Mouse (Mus musculus) heart, adult 2 months (tissue): ENCODE results near the gene Ushbp1. TPM values are rescaled to one million over a fixed set of nuclear protein-coding genes. Genes with fewer than 3 reads are reported as not detected.

Experiments used
- DNase-seq, 2 experiments: peaks; one replicate each; pipeline ENCODE4 v3.0.0; 2021
- H3K27ac ChIP-seq: fragments of 200-600 bp; 2 replicates; pipeline ENCODE4 v1.8.1; 2022
- H3K27me3 ChIP-seq: fragments of 200-500 bp; 2 replicates; pipeline ENCODE4 v1.6.1; 2012; ENCODE audit warnings: mild to moderate bottlenecking, low read length, inconsistent platforms, mixed read lengths; ENCODE audit not compliant: control insufficient read depth, insufficient read depth
- H3K36me3 ChIP-seq: fragments of 200-500 bp; 2 replicates; pipeline ENCODE4 v1.6.1; 2012; ENCODE audit warnings: low read length, inconsistent platforms; ENCODE audit not compliant: control insufficient read depth, insufficient read depth
- H3K4me1 ChIP-seq: fragments of 200-500 bp; 2 replicates; pipeline ENCODE4 v1.6.1; 2011; ENCODE audit warnings: low read length; ENCODE audit not compliant: control insufficient read depth, insufficient read depth
- H3K4me3 ChIP-seq: fragments of 200-600 bp; 2 replicates; pipeline ENCODE4 v1.8.1; 2022
- H3K79me2 ChIP-seq: fragments of 200-500 bp; replicated peaks from 2 replicates; pipeline ENCODE4 v1.6.1; 2012; ENCODE audit warnings: mild to moderate bottlenecking, inconsistent platforms, low read length, moderate library complexity, mixed read lengths; ENCODE audit not compliant: control insufficient read depth, insufficient read depth
- H3K9ac ChIP-seq: fragments of 200-500 bp; 2 replicates; pipeline ENCODE4 v1.6.1; 2012; ENCODE audit warnings: low read depth, mild to moderate bottlenecking, control low read depth, inconsistent platforms, low read length, mixed read lengths
- CTCF ChIP-seq: fragments of 200-600 bp; IDR thresholded peaks from 2 replicates; pipeline ENCODE4 v1.8.1; 2022; ENCODE audit warnings: antibody characterized with exemption, mild to moderate bottlenecking, moderate library complexity
- EP300 ChIP-seq: fragments of 200-500 bp; IDR thresholded peaks from 2 replicates; pipeline ENCODE4 v1.6.1; 2011; ENCODE audit warnings: low read depth, low read length, control low read depth; ENCODE audit not compliant: insufficient read depth
- POLR2A ChIP-seq: fragments of 200-500 bp; IDR thresholded peaks from 2 replicates; pipeline ENCODE4 v1.6.1; 2011; ENCODE audit warnings: mild to moderate bottlenecking, low read depth, low read length, control low read depth; ENCODE audit not compliant: insufficient read depth
- WGBS: fragments of 180-500 bp; shearing (Covaris S2); methylation state at CpG from one replicate; pipeline ENCODE4 v1.1.7; 2018; 5-methylcytosine and 5-hydroxymethylcytosine counted together
- intact Hi-C: fragments of 180-260 bp; cut with DNase I; formaldehyde crosslinking; loops from one replicate; pipeline ENCODE4 v1.15.1; 2025
- polyA plus RNA-seq: library from polyadenylated mRNA; depleted of rRNA; stranded (reverse); fragments of >200 nt; gene quantifications from 2 replicates; pipeline ENCODE4 v1.2.3, GENCODE M21; 2012
- total RNA-seq, 2 experiments: library from RNA; stranded (reverse); gene quantifications; 2 replicates each; pipeline ENCODE4 v1.2.3; 2021

The Ushbp1 gene
- total and polyA plus RNA-seq, 3 experiments = 22.9 to 71.7 (median 23.9) TPM

- no peaks in the 10 kb centered on the region for H3K36me3 ChIP-seq
- no peaks in the 10 kb centered on the region; the same call in 1 of the 2 replicates for H3K79me2 ChIP-seq
- H3K4me1 ChIP-seq = peaks cover 5% of the 10 kb centered on the region
- H3K9ac ChIP-seq = no peak overlapping the region
- H3K27ac ChIP-seq = no peak overlapping the region
- peak in 1 of 2 experiments; percentile 5 for DNase-seq
- intact Hi-C loops = no loop called here
- WGBS = 94% methylated on average over 2 of the region's 2 CpGs
- TF ChIP-seq CTCF = no peak
- TF ChIP-seq POLR2A = no peak
- no peak for TF ChIP-seq EP300
- no peak overlapping the region for H3K4me3 ChIP-seq
- H3K27me3 ChIP-seq = no peaks in the 10 kb centered on the region
Observed at GRCm38 (mm10) chr8:71391696-71392095, 3.9 kb downstream of the Ushbp1 start.

- H3K79me2 ChIP-seq = no peaks in the 10 kb centered on the region
- H3K4me3 ChIP-seq = no peak overlapping the region
- intact Hi-C loops = no loop called here
- 31% methylated on average over 1 of the region's 1 CpGs for WGBS
- no peaks in the 10 kb centered on the region for H3K36me3 ChIP-seq
- H3K4me1 ChIP-seq = peaks cover 4% of the 10 kb centered on the region
- peak in 1 of 2 experiments; percentile 57 for DNase-seq
- no peak overlapping the region for H3K9ac ChIP-seq
- peak overlapping the region; percentile 66 for H3K27ac ChIP-seq
- TF ChIP-seq EP300 = 0 out of 2 replicates have a peak, but pooled peaks have one; percentile 54
- TF ChIP-seq POLR2A = peak; percentile 33; the same call in 1 of the 2 replicates
- TF ChIP-seq CTCF = no peak
- H3K27me3 ChIP-seq = no peaks in the 10 kb centered on the region
Observed at GRCm38 (mm10) chr8:71388267-71388666, 7.3 kb downstream of the Ushbp1 start.

- Histone ChIP-seq H3K9ac (no peak overlapping the region), H3K4me1 (peaks cover 7% of the 10 kb centered on the region), H3K4me3 (no peak overlapping the region), H3K36me3 (no peaks in the 10 kb centered on the region), H3K79me2 (peaks cover 4% of the 10 kb centered on the region; the same call in 1 of the 2 replicates), H3K27me3 (no peaks in the 10 kb centered on the region), H3K27ac (no peak overlapping the region)
- no peak for DNase-seq
- intact Hi-C loops = no loop called here
- 77% methylated on average over 12 of the region's 12 CpGs for WGBS
- TF ChIP-seq CTCF (peak; percentile 43), POLR2A (no peak)
Observed at GRCm38 (mm10) chr8:71385212-71385835, 10.3 kb downstream of the Ushbp1 start.

GRCm38 (mm10) chr8:71383860-71384259 lies 11.7 kb downstream of the Ushbp1 start:
- no peaks in the 10 kb centered on the region for H3K36me3 ChIP-seq
- WGBS = 55% methylated on average over 3 of the region's 3 CpGs
- no peak overlapping the region for H3K4me3 ChIP-seq
- no peaks in the 10 kb centered on the region for H3K27me3 ChIP-seq
- DNase-seq = no peak
- peaks cover 4% of the 10 kb centered on the region; the same call in 1 of the 2 replicates for H3K79me2 ChIP-seq
- H3K4me1 ChIP-seq = peaks cover 7% of the 10 kb centered on the region
- intact Hi-C loops = loop anchor here (1.0 to 5.0 kb wide), 2 partner anchors 10 to 78 kb away; partner anchors contain the start of genes Abhd8 and Mrpl34
- no peak overlapping the region for H3K27ac ChIP-seq
- TF ChIP-seq POLR2A = peak; percentile 32; the same call in 1 of the 2 replicates
- no peak for TF ChIP-seq CTCF
- no peak for TF ChIP-seq EP300
- no peak overlapping the region for H3K9ac ChIP-seq

- intact Hi-C loops = loop anchor here (1.0 to 5.0 kb wide), 2 partner anchors 11 to 79 kb away; partner anchors contain the start of genes Abhd8 and Mrpl34
- no peaks in the 10 kb centered on the region for H3K36me3 ChIP-seq
- H3K4me3 ChIP-seq = no peak overlapping the region
- no peak for DNase-seq
- H3K9ac ChIP-seq = no peak overlapping the region
- no peak overlapping the region; the same call in 1 of the 2 replicates for H3K27ac ChIP-seq
- H3K27me3 ChIP-seq = no peaks in the 10 kb centered on the region
- H3K4me1 ChIP-seq = peaks cover 4% of the 10 kb centered on the region
- peaks cover 4% of the 10 kb centered on the region; the same call in 1 of the 2 replicates for H3K79me2 ChIP-seq
- 52% methylated on average over 12 of the region's 12 CpGs for WGBS
- TF ChIP-seq POLR2A (no peak), EP300 (no peak), CTCF (no peak)
Observed at GRCm38 (mm10) chr8:71383396-71383795, 12.2 kb downstream of the Ushbp1 start.
